Mouse (Mus musculus): ENCODE results near the gene Slfn5. TPM values are rescaled to one million over a fixed set of nuclear protein-coding genes. Genes with fewer than 3 reads are reported as not detected.
A peak's percentile ranks its signal among the peaks of the same experiment; 100 is the strongest.
"Not testable (repeated sequence)": the region's sequence is repeated elsewhere in the genome, so short reads cannot be mapped to it uniquely, and the experiment has no call there.

Gene Slfn5
- total RNA-seq (2015; ENCODE audit: low replicate concordance) (4.6 and 7.6 TPM in 2 replicates), total RNA-seq (2017; ENCODE audit: low replicate concordance) (4.5 and 5.5 TPM in 2 replicates)

DNA sequence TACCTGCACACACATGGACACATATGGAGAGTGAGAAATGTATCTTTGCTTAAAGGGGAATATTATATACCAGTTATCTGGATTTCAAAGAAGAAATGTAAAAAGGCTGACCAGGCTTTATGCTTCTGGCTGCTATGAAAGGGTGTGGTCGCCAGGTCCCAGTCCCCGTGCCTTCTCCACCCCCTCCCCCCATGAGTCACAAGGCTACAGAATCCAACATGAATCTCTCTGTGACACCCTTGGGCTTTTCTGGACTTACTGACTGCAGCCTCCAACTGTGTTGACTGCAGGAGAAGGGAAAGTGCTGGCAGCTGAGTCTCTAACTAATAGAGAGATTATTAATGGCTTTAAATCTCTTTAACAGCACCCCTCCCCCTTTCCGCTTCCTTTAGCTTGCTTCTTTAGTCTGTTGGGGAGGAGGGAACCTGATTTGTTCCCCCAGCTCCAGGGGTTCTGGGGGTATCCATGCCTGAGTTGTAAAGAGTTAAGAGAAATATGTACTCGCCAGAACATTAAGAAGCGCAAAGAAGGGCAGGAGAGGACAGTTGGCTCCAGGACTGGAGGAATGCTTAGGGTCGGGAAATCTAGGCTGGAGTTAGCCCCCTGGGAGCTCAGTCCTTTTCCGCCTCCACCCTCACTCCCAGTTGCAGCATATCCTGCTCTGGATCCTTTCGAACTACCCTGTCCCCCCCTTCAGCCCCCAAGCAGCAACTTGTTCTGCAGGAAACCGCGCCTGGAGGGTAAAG, at the start of gene Slfn5:
TSS of gene Slfn5 (plus strand) at position 614 of the 746 bp plus-strand sequence.
- no peak for ATAC-seq (replicated peaks; ENCODE audit: low FRiP score, poor library complexity, severe bottlenecking)

DNA sequence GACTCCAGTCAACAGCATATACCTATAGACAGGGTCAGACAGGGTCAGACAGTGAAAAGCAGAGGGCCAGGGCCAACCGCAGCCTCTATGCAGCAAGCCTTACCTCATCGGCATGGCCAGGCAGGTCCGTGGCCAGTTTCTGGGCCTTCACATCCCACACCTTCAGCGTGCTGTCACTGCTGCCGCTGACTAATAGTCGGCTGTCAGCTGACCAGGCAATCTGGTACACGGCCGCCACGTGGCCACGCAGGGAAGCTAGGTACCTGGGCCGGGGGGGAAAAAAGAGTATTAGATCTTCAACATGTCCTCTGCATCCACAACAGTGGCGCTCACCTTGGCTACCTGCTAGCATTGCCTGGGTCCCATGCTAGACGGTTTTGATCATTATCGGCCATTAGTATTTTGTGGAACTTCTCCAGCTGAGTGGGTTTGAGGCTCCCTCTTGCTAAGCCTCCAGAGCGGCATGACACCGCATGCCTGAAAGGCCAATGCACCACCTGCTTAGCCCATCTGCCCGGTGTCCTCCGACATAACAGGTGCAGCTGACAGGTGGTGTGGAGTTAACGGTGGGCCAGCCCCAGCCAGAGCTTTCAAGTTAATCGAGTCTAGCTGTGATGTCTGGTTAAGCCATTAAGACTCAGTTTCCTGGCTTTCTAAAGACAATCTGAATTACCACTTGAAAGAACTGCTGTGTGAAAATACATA, 49.4 kb upstream of the Slfn5 start:
- no peak for ATAC-seq (replicated peaks; ENCODE audit: low FRiP score, poor library complexity, severe bottlenecking)

DNA sequence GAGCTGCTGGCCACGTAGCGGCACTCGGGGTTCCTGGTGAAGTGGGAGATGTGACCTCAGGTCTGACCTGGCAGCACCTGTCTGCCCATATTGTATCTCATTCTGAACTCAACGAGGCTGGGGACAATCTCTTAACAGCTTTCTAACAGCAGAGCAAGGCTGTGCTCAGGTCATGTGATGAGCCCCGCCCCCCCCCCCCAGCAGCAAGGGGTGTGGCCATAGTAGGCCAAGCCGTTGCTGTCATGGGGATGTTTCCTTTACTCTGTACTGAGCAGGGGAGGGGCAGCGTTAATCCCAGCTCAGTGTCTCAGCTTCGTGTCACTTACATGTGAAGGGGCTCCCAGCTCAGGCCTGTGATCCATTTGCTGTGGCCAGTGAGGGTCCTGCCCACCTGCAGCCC, 46.2 kb upstream of the Slfn5 start:
- ATAC-seq (replicated peaks; ENCODE audit: low FRiP score, poor library complexity, severe bottlenecking): no peak

DNA sequence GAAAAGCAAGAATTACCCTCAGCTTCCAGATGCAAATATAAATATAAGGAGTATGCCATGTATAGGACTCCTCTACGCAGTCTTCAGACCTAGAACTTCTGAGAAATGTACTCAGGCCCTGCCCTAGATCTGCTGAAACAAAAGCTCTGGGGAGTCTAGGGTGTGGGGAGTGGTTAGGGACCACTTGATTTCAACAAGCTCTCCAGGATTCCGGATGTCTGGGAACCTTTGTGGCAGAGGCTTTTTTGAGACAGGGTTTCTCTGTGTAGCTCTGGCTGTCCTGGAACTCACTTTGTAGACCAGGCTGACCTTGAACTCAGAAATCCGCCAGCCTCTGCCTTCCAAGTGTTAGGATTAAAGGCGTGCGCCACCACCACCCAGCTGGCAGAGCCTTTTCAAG, 45.3 kb upstream of the Slfn5 start:
- no peak for ATAC-seq (replicated peaks; ENCODE audit: low FRiP score, poor library complexity, severe bottlenecking)

DNA sequence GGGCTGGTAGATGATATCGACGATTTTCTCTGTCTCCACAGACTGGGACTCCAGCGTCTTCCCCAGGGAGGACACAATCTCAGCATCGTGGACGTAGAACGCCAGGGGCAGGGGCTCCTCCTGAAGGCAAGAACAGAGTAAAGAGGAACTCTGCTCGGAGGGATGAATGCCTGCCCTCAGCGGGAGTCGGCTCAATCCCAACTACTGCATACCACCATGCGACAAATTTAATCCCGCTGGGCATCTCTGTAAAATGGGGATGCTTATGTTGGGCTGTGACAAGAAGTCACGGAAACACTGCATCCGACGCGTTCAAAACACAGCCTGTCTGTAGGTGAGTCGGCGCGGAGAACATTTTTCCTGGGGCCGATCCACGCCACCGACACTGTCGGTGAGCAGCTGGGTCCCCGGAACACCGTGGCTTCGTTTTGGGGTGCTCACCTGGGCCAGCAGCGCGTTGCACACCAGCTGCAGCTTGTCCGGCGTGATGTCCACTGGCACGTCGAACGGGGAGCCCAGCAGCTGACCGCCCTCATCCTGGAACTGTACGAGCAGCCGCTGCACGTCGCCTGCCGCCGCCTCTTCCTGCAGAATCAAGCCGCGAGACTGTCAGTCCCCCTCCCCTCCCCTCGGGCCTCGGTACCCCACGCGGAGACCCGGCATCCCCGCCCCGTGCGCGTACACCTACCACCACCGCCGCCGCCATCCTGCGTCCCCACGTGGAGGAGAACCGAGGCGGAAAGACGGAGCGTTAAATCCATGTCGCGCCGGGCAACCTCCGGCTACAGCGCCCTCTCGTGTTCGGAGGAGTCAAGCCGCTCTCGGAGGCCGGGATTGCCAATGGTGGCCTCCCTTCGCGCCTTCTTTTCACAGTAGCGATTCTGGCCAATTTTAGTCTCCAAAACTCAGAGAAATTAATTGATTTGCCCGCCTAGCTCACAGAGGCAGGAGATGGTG, 43.2 kb upstream of the Slfn5 start, which contains the start of gene Nle1:
TSS of gene Nle1 (minus strand) at position 761 of the 957 bp plus-strand sequence.
- peak; percentile 85 for ATAC-seq (replicated peaks; ENCODE audit: low FRiP score, poor library complexity, severe bottlenecking)

DNA sequence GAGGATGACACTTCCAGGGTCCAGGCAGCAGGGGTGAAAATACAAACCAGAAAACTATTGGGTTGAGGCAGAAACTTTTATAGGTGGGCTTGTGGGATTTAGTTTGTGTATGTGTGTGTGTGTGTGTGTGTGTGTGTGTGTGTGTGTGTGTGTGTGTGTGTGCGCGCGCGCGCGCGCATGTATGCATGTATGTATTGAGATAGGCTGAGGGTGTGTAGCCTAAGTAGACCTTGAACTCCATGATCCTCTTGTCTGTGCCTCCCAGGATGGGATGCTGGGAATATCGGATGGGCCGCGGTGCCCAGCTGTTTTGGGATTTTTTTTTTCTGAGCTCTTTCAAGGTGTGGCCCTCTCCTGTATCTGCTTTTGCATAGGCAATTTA, 42.5 kb upstream of the Slfn5 start:
- no peak for ATAC-seq (replicated peaks; ENCODE audit: low FRiP score, poor library complexity, severe bottlenecking)

DNA sequence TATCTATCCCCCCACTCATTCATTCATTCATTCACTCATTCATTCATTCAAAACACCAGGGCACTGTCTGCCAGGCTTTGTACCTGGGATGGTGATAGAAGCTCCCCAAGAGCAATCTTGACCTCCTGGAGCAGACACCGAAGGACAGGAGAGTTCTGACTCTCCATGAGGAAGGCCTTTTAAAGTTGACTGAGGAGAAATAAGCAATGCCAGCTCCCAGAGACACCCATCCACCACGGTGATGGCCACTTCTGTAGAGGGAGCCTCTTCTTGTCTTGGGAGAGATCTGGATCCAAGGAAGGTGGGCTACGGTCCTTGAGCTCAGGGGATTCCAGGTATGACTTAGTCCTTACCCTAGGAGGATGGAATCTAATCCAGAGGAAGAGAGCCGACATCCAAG, 40.9 kb upstream of the Slfn5 start, which contains the start of gene Unc45b:
TSS of gene Unc45b (plus strand) at position 301 of the 400 bp plus-strand sequence.
- no peak for ATAC-seq (replicated peaks; ENCODE audit: low FRiP score, poor library complexity, severe bottlenecking)

DNA sequence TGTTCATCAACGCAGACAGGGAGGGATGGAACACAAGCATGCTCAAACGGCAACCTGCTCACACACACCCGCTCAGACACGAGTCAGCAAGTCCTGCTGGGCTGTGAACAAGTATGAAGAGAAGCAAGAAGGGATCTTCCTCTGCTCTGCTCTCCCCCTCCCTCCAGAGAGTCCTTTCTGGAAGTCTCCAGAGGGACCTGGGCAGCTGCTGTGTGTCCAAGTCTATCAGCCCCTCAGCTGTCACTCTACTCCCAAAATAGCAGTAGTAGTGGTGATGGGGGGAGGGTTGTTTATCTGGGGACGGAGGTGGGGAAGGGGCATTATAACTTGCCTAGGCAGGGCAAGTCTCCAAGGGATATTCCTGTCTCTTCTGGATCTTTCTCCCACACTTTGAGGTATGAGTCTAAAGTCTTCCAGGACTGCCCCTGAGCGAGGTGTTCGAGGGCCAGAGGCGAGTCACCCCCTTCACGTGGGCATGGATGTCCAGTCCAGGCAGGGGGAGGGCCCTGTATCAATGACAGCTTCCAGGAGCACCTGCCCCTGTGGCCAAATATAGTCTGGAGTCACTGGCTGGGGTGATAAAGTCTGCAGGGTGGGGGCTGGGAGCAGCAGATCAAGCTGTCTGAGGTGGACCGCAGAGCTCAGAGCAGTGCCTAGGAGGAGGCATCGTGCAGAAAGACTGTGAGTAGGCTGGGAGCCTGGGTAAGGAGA, 40.3 kb upstream of the Slfn5 start:
- ATAC-seq (replicated peaks; ENCODE audit: low FRiP score, poor library complexity, severe bottlenecking): no peak

DNA sequence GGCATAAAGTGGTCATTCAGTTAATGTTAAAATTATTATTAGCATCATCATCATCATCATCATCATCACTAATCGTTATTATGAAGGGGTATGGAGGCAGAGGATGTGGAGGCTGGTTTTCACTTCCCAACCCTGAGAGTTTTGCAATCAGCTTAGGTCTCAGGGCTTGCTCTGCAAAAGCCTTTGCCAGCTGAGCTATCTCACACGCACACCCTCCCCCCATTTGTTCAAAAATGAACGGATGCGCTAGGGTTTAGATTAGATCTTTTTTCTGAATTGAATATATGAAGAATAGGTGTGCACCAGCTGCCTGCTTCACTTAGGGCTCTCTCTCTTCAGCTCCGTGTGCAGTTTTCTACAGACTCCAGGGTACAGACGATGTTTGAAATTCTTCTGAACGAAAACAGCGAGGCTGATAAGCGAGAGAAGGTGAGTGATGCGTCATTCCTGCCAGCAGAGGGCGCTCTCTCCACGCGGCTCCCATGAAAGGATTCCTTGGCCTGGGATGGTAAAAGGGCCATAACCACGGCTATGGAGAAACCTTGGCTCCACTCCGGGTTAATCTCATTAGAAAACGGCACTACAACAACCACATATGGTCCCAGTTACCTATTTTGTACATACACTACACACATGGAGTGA, 36.3 kb upstream of the Slfn5 start:
- peak; percentile 72 for ATAC-seq (replicated peaks; ENCODE audit: low FRiP score, poor library complexity, severe bottlenecking)

DNA sequence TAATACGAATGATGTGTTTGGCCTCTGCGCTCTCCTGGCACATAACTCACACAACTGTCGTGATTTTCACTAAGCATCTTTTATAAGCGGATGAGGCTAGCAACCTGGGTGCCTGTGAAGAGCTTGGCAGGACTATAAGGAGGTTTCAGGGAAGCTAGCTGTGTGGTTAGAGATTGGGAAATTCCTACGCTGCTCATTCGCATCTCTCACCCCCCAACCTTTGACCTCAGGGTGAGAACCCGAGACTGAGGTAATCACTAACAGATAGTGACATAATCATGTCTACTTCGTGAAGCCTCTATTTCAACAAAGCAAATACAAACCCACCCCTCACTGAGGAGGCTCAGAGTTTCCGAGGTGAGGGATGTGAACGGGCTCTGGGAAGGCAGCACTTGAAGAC, 30.4 kb upstream of the Slfn5 start:
- ATAC-seq (replicated peaks; ENCODE audit: low FRiP score, poor library complexity, severe bottlenecking): no peak

DNA sequence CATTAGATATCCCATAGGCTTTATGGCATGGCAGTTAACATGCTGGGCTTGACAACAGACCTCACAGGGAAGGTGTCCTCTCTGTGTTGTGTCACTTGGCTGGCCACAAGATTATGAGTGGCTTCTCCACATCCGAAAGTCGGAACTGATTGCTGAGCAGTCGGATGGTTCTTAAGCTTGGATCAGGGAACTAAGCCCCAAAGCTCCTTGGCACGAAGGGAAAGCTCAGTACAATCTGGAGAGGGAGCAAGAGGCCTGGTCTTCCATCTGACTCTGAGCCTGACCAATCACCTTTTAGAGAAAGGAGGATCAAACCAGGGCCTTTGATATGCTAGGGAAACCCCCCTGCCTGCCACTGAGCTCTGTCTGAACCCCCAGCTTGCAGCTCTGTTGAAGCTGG, 29.5 kb upstream of the Slfn5 start:
- no peak for ATAC-seq (replicated peaks; ENCODE audit: low FRiP score, poor library complexity, severe bottlenecking)

DNA sequence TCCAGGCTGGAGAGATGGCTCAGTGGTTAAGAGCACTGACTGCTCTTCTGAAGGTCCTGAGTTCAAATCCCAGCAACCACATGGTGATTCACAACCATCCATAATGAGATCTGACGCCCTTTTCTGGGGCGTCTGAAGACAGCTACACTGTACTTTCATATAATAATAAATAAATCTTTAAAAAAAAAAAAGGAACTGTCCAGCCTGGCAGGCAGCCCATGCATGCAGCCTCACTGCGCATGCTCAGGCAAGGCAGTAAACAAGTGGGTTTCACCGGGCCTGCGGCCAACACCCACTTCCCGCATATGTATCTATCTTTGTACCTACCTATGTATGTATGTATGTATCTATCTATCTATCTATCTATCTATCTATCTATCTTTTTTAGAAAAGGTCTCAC, 27.2 kb upstream of the Slfn5 start:
- ATAC-seq (replicated peaks; ENCODE audit: low FRiP score, poor library complexity, severe bottlenecking): not testable (repeated sequence)

DNA sequence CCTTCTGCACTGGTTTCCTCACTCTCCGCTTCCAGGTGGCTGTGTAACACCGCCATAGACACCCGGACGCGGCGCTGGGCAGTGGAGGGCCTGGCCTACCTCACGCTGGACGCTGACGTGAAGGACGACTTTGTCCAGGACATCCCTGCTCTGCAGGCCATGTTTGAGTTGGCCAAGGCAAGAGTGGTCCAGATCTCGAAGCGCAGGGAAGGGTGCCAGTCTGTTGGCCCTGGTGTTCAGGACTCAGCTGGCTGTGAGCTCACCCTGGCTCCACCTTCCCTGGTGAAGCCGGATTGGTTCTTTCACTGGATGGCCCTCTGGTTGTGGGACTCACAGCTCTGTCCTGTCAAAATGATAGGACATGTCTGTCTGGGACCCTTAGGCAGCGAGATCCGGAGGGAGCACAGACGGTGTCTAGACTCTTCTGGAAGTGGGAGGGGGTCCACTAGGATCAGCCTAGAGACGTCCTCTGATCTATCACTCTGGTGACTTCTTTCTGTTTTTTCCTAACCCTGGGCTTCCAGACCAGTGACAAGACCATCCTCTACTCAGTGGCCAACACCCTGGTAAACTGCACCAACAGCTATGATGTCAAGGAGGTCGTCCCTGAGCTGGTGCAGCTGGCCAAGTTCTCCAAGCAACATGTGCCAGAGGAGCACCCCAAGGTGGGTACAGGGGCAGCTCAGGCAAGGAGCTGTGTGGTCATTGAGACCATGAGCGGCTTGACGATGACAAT, 22.1 kb upstream of the Slfn5 start:
- ATAC-seq (replicated peaks; ENCODE audit: low FRiP score, poor library complexity, severe bottlenecking): peak; percentile 19; the same call in 1 of the 2 replicates

DNA sequence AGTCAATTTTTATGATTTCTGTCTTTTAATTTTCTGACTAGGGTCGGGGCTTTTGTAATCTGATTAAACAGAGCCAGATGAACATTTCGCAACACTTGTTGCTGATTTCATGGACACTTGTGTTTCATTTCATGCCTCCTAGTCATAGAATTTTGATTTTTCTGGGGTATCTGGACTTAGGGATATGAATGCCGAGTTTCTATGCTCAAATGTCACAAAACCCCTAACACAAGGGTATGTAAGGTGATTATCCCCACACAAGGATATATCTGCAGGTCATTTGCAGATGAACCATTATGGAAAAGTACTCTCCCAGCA, 21.6 kb upstream of the Slfn5 start:
- no peak for ATAC-seq (replicated peaks; ENCODE audit: low FRiP score, poor library complexity, severe bottlenecking)

DNA sequence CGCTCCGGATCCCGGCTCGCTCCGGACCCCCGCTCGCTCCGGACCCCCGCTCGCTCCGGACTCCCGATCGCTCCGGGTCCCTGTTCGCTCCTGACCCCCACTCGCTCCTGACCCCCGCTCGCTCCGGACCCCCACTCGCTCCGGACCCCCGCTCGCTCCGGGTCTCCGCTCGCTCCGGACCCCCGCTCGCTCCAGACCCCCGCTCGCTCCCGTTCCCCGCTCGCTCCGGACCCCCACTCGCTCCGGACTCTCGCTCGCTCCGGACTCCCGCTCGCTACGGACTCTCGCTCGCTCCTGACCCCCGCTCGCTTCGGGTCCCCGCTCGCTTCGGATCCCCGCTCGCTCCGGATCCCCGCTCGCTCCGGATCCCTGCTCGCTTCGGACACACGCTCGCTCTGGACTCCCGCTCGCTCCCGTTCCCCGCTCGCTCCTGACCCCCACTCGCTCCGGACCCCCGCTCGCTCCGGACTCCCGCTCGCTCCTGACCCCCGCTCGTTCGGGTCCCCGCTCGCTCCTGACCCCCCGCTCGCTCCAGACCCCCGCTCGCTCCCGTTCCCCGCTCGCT, 20.7 kb upstream of the Slfn5 start:
- ATAC-seq (replicated peaks; ENCODE audit: low FRiP score, poor library complexity, severe bottlenecking): not testable (repeated sequence)

DNA sequence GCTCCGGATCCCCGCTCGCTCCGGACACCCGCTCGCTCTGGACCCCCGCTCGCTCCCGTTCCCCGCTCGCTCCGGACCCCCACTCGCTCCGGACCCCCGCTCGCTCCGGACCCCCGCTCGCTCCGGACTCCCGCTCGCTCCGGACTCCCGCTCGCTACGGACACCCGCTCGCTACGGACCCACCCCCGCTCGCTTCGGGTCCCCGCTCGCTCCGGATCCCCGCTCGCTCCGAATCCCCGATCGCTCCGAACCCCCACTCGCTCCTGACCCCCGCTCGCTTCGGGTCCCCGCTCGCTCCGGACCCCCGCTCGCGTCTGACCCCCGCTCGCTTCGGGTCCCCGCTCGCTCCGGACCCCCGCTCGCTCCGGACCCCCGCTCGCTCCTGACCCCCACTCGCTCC, 20.0 kb upstream of the Slfn5 start:
- ATAC-seq (replicated peaks; ENCODE audit: low FRiP score, poor library complexity, severe bottlenecking): not testable (repeated sequence)

DNA sequence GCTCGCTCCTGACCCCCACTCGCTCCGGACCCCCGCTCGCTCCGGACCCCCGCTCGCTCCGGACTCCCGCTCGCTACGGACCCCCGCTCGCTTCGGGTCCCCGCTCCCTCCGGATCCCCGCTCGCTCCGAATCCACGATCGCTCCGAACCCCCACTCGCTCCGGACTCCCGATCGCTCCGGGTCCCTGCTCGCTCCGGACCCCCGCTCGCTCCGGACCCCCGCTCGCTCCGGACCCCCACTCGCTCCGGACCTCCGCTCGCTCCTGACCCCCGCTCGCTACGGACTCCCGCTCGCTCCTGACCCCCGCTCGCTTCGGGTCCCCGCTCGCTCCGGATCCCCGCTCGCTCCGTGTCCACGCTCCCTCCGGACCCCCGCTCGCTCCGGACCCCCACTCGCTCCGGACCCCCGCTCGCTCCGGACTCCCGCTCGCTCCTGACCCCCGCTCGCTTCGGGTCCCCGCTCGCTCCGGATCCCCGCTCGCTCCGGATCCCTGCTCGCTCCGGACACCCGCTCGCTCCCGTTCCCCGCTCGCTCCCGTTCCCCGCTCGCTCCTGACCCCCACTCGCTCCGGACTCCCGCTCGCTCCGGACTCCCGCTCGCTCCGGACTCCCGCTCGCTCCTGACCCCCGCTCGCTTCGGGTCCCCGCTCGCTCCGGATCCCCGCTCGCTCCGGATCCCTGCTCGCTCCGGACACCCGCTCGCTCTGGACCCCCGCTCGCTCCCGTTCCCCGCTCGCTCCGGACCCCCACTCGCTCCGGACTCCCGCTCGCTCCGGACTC, 19.3 kb upstream of the Slfn5 start:
- ATAC-seq (replicated peaks; ENCODE audit: low FRiP score, poor library complexity, severe bottlenecking): not testable (repeated sequence)

All from erythroid progenitor cell, adult 5-6 weeks (primary cell).